Mouse (Mus musculus) NIH3T3 (cell line): ENCODE measurements around the gene Tmem211.

Experiments used
- DNase-seq: peaks from one replicate; pipeline ENCODE4 v3.0.0-alpha.2; 2012; ENCODE audit warnings: low read depth

The Tmem211 gene

GRCm38 (mm10) chr5:113226632-113227102 lies at the start of gene Tmem211:
Gene Tmem211 (plus strand): TSS chr5:113226909.
- DNase-seq, result peak; percentile 71

- no peak for DNase-seq
Observed at GRCm38 (mm10) chr5:113179451-113179842, 47.3 kb upstream of the Tmem211 start.

DNA sequence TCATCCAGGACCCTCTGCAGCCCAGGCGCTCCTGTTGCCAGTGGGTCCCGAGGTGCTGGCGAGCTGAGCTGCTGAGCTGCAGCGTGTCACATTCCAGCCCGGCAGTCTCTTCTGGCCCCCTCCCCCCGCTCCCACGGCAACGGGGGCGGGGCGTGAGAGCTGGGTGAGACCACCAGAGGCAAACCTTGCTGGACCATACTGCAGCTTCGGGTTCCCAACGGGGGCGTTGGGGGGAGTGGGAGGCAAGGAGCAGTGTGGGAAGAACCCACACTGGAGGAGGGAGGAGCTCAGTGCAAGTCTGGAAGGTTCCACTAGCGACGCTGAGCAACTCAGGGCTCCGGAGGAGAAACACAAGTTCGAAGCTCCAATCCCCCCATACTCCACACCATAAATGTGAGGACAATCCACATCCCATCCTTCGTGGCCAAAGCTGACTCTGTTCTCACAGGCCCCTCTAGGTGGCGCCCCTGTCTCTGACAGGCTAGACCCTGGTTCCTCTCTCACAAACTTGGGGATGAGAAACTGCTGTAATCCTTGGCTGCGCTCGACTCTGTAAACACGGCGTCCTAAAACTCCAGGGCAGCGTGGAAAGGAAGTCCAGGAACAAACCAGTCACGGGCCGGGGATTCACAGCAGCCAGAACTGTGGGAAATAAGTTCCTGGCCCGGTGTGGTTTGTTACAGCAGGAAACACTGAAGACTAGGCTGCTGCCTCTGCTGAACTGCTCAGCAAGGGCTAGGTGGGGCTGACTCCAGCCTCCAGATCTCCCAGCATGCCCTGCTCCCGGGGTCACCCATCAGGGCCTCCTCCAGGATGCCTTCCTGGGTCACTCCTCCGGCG lies 46.6 kb upstream of the Tmem211 start:
- DNase-seq, result peak; percentile 54

- DNase-seq, result no peak
Observed at GRCm38 (mm10) chr5:113180755-113181154, 46.0 kb upstream of the Tmem211 start.

GRCm38 (mm10) chr5:113181441-113181840 lies 45.3 kb upstream of the Tmem211 start:
- no peak for DNase-seq

DNA sequence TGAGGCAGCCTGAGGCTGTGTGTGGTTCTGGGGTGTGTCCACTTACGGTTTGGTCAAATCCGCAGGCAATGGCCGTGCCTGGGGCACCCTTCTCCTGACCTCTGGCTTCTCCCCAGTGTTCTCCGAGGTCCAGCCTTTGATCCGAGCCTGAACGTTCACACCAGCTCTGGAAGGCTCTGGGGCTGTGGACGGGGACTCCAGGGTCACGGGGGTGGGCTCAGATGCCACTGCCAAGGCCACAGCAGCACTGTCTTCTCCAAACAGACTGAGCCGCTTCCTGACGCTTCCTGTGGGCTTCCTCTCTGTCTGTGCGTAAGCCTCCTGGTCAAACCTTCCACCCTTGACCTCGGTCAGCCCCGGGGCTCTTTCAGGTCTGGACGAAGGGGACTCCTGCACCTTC lies 36.2 kb upstream of the Tmem211 start:
- DNase-seq, result no peak

DNA sequence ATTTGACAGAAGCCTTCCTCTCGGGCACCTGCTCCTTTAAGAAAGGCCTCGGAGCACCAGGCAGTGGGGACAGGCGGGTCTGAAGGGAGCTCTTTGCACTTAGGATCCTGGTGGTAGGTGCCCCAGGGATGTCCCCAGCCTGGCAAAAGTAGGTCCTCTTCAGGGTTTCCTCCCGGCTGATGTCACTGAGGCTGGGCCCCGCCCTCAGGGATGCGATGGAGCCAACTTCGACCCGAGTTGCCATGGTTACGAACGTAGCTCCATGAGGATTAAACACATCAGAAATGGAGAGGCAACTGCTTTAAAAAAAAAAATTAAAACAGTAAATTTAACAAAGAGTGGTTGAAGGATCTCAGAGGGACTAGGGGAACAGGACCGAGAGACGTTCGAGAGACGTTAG lies 34.8 kb upstream of the Tmem211 start:
- DNase-seq, result no peak

- DNase-seq, result no peak
Observed at GRCm38 (mm10) chr5:113193762-113194161, 32.9 kb upstream of the Tmem211 start.

- DNase-seq, result no peak
Observed at GRCm38 (mm10) chr5:113195451-113195850, 31.3 kb upstream of the Tmem211 start.

DNA sequence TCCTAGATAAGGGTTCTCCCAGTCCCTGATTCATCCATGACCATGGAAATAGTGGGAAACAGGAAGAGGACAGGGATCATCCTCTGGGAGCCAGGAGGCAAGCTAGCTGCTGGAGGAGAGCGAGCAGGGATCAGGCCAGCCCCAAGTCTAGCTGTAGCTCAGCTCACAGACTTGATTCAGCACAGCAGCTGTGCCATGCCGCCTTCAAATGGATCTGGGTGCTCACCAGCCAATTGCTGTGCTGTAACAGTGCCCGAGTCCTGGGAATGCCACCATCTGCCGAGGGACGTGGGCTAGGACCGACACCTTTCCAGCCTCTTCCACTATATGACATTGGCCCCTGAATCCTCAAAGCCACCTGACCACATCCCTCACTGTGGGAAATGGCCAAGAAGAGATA lies 30.8 kb upstream of the Tmem211 start:
- DNase-seq, result no peak

DNA sequence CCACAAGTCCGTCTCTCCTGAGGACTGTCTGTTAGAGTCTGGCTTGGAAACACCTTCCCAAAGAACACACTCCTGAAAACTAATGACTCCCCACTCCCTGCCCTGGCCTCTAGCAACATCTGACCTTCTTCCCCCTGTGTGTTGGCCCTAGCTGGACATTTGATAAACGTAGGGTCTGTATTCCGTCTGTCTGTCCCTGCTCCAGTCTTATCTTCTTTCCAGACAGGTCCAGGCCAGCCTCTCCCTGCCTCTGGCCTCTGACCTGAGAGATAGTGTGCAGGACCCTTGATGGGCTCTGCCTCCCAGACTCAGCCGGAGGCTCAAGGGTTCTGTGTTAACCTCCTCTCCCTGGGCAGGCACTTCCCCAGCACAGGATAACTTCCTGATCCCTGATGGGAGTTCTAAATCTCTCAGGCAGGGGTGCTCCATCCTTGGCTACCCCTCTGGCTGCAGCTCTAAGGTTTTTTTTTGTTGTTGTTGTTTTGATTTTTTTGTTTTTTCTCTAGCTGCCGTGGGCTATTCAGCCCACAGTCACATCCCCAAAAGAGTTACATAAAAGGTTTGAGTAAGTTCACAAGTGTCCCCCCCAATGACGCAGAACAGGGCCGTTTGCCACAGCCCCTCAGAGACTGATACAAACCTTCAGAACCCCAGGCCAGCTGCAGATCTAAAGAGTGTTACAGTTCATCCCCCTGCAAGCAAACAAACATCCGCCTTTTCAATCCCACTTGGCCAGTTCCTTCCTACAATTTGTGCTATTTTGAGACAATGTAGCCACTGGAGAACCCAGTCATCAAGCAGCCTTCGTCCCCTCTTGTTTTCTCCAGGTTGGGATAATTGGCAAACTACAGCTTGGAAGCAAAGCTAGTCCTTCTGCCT lies 29.6 kb upstream of the Tmem211 start:
- no peak for DNase-seq

DNA sequence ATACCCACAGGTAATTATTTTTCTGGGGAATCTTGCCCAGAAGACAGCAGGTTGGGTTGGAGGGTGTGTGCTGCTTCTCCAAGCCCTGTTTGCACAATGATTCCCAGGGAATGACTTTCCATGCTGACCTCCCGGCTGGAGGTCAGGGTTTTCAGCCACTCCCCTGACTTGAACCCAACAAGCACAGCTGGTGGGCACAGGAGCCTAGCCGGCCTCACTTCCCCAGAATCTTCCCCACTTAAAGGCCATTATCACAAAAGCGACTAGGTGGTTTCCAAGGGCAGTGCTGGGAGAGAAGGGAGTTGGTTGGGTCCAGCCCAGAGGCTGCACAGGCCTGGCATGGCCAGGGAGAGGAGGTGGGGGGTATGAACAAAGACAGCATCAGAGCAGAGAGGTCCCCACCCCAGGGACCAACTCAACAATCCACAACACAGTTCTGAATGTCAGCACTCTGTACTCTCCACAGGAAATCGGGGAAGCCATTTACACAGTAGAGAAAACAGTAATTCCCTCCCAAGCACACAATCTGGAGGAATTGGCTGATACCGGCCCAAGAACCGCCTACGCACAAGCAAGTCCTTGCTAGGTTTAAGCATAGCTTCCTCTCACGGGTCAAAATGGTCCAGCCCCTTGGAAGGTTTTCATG lies 27.5 kb upstream of the Tmem211 start:
- DNase-seq, result no peak

DNA sequence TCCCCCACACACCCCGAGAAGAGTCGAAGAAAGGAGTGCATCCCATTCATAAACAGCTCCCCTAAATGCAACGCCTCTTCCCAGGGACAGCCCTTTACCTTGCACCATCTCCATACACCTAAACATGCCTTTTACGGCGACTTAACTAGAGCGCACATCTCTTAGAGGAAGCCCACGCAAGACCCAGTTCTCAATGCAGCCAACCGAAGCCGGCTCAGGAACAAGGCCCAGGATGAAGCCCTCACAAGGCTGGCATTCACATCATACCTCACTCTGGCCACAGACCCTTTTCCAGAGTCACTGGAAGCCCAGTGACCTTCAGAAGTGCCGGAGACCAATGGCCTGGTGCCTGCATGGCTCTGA lies 27.0 kb upstream of the Tmem211 start:
- no peak for DNase-seq

DNA sequence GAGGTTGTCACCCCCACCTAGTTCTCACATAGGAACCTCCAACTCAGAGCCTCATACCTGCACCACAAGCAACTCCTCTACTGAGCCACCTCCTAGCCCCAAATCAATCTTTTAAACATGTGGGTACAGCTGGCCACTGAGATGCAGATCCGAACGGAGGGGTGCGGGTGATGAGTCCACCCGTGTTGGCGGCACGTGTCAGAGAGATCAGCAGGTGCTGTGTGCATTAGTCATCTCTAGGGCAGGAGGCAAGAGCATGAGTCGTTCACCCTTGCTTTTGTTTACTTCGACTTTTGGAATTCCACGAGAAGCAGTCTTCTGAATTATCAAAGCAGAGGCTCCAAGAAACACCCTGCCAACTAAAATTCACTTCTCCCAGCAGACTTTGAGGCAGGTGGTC lies 22.5 kb upstream of the Tmem211 start:
- no peak for DNase-seq

DNA sequence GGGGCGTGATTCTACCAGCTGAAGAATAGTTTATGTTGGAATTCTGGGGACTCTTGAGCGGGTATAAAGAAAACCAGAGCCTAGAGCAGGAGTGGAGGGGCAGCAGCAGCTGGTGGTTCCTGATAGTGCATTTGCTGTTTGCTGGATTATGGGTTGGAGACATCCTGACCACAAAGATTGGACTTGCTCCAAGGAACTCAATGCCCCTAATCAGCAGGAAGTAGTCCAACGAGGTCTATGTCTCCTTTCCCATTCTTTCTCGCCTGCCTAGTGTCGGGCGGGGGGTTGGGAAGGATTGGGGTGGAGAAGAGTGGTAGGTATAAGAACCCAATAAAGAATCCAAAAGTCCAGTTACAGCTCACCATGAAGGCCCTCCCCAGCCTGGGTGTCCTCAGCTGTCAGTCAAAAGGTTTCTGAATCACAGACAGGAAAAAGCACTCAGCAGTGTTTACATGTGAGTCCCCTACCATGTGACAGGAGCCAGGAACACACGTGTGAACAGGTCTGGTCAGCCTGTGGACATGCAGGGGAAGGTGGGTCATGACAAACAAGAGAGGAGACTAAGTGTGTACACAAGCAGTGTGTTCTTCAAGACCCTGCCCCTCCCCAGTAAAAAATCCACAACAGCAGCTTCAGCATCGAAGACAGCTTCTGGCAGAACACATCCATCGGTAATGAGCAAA lies 19.9 kb upstream of the Tmem211 start:
- no peak for DNase-seq

DNA sequence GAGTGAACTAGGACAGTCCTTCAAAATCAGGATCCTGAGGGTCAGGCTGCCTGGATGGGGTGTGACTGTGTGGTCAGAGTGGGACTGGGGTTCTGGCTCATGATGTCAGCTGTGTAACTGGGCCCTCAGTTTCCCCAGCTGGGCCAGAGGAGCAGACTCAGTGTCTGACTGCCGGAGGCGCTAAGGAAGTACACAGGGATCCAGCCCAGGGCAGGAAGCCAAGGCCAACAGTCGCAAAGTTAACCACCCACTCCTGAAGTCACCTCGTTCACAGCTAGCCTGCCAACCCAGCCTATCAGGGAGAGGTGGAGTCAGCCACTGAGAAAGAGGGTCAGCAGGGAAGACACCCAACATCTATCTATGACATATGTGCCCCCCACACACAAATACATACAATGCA lies 18.7 kb upstream of the Tmem211 start:
- DNase-seq, result no peak

- DNase-seq, result no peak
Observed at GRCm38 (mm10) chr5:113208622-113209400, 17.9 kb upstream of the Tmem211 start.

GRCm38 (mm10) chr5:113209401-113209750 lies 17.3 kb upstream of the Tmem211 start:
- no peak for DNase-seq

DNA sequence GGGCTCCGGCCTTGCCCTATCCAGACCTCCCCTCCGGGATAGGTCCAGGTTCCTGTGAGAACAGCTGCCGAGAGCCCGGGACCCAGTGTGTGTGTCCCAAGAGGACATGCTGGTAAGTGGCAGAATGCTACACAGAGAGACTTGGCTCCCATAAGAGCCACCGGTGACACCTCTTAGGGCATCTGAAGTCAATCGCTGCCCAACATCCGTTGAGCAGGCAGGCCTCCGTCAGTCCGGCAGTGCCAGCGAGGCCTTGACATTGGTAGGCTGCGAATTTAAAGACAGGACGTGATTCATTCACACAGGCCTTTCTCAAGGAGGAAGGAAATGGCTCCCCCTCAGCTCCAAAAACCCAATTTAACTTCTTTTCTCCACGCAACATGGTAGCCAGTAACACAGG lies 16.8 kb upstream of the Tmem211 start:
- DNase-seq, result no peak

DNA sequence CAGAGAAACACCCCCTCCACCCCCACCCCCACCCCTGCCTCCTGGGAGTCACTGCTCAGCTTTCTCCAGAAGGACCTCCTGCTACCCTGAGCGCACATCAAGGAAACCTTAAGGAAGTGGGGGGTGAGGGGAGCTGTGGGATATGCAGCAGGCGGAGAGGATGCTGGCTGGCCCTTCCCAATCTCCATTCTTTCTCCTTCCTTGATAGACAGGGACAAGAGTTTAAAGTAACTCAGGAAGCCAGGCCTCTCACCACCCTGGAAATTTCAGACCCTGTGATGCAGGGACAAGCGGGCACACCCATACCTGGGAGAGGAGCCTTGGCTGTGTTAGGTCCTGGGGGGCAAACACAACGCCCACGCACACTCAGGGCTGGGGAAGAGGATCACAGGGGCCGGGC lies 16.4 kb upstream of the Tmem211 start:
- DNase-seq, result no peak

GRCm38 (mm10) chr5:113212156-113212835 lies 14.4 kb upstream of the Tmem211 start:
- no peak for DNase-seq
